Comparison of ENCODE assay signal across 9 mouse cellular contexts in the genomic region with DNA sequence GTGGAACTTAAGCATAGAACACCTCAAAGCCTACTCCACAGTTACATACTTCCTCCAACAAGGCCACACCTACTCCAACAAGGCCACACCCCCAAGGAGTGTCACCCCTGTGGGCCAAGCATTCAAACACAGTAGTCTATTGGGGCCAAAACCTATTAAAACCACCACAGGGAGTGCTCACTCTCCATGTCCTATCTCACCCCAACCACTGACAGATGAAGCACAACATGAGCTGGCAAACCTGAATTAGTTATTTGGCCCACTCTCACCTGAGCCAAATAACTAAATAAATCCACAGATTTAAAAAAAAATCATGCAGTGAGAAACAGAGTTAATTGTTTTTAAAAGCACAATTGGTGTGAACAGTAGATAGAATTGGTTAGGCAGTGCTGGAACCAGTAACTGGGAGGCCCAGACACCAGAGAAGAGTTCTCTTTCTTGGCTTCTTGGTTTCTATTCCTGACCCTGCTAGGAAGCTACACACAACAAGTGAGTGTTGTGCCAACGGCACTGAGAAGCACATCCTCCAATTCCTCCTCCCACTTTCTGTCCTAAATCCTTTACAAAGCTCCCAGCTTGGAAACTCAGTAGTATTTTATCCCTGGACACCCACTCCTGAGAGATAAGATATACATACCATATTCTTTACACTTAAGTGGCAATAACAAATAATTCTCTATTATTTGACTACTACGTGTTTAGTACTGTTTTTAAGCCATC.
"Had no signal": no experiment of that assay in that cellular context is flagged by ENCODE, and none has a peak within 500 bp of the region (broad histone marks: within the 10 kb centered on the region; RNA-seq: fewer than 3 reads in every experiment).

No protein-coding gene starts in this region.

- DNase-seq: kidney, postnatal 10 days; kidney, postnatal 36 days; layer of hippocampus, postnatal 36 days; liver, embryonic 13.5 days; lung, adult 2 months; lung, postnatal 14 days; lung, postnatal 4 days; midbrain, embryonic 14.5 days; thymus, postnatal 25 days had no signal
